Mouse (Mus musculus) adrenal gland, postnatal 10 days (tissue): ENCODE measurements around the gene Lrrc75a. TPM values are rescaled to one million over a fixed set of nuclear protein-coding genes. Genes with fewer than 3 reads are reported as not detected.

Source experiments
- DNase-seq: peaks from one replicate; pipeline ENCODE4 v3.0.0; 2021; ENCODE audit warnings: mixed read lengths
- total RNA-seq, 2 experiments: library from RNA; stranded (reverse); gene quantifications; 2 replicates each; pipeline ENCODE4 v1.2.3; 2021

The Lrrc75a gene
- total RNA-seq, 2 experiments from 2014 or later, result 28.1 to 29.6 TPM

- DNase-seq, result no peak
These were observed 93.3 kb downstream of the Lrrc75a start for GRCm38 (mm10) chr11:62554934-62555517.

Other genes starting within 250 kb of the Lrrc75a start
- 1 to 10 TPM; 7.2 to 8.1 TPM for gene Pigl, start 190.1 kb downstream of the Lrrc75a start, total RNA-seq
- 100 to 1,000 TPM; 157 to 180 TPM for gene Ncor1, start 190.0 kb downstream of the Lrrc75a start, total RNA-seq
- gene Cenpv, start 109.3 kb downstream of the Lrrc75a start, total RNA-seq, result 10 to 100 TPM; 40.0 to 48.8 TPM
- 1,000 to 10,000 TPM; 1,093 to 1,186 TPM for gene Ubb, start 97.4 kb downstream of the Lrrc75a start, total RNA-seq
- 1 to 10 TPM; 5.0 to 5.6 TPM for gene Trpv2, start 74.0 kb downstream of the Lrrc75a start, total RNA-seq
- gene Mmgt2, start 141 bp upstream of the Lrrc75a start, total RNA-seq, result 10 to 100 TPM; 23.2 to 28.2 TPM
- 1 to 10 TPM; 3.6 to 5.5 TPM for gene Zfp287, start 83.4 kb upstream of the Lrrc75a start, total RNA-seq
- gene Gm10428, start 104.6 kb upstream of the Lrrc75a start, total RNA-seq, result not detected
- 1 to 10 TPM; 3.4 to 5.2 TPM for gene Zfp286, start 140.9 kb upstream of the Lrrc75a start, total RNA-seq
- 10 to 100 TPM; 14.9 to 19.1 TPM for gene Trim16, start 171.7 kb upstream of the Lrrc75a start, total RNA-seq
- gene Fbxw10, start 198.5 kb upstream of the Lrrc75a start, total RNA-seq, result under 1 TPM; 0.94 to 0.99 TPM
- 10 to 100 TPM; 34.5 to 35.9 TPM for gene Tvp23b, start 230.9 kb upstream of the Lrrc75a start, total RNA-seq